Mouse (Mus musculus): ENCODE measurements at regions not wholly inside any gene's neighbourhood (a gene's known extent, or its start where the extent isn't known, plus 50 kb on each side); places are given as distances from the start of the nearest gene placed in this dataset.

DNA sequence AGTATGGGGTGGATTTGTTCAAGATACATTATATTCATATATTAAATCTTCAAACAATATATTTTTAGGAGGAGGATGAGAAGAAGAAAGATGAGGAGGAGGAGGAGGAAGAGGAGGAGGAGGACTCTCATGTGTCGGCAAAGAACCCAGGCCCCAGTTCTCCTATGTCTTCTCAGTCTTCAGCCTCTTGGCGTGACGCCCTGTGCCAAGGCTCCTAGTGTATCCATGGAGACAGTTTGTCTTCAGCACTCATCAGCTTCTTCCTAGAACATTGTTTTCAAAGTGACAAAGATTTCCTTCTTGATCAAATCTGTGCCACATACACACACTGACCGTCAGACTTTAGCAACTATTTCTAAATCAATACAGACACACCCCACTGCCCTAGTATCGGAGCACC lies 156.4 kb upstream of the Tox3 start:
- DNase-seq (ENCODE audit: low read depth, low spot score): no peak

DNA sequence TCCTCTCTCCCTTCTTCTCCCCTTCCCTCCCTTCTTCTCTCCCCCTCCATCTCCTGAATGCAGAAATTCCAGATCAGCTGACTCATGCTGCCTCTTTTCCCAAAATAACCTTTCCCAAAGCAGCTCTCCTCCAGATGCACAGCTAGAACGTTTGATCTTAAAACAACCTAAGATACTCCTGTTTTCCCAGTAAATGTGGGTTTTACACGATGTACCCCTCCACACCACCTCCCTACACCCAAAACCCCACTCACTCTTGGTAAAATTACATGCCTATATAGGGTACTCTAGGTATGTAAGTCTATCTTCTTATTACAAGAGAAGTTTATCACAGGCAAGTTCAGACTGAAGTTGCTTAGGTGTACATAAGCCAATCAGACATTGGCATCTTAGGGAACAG lies 155.2 kb upstream of the Tox3 start:
- DNase-seq (ENCODE audit: low read depth, low spot score): no peak

DNA sequence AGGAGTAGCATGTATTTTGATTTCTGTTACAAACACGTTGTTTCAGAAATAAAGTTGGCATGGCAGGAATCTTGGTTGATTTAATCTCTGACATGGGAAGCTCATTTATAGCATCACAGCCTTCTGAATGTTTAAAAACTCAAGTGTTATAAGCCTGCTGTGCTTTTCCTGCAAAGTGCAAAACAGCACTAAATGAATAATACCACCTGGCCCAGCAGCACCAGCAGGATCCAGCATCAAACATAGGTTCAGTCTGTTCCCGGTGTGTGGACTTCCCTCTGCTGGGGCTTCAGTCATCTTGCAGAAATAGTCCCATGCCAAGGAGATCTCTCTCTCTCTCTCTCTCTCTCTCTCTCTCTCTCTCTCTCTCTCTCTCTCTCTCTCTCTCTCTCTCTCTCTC lies 154.7 kb upstream of the Tox3 start:
- no peak for DNase-seq (ENCODE audit: low read depth, low spot score)

DNA sequence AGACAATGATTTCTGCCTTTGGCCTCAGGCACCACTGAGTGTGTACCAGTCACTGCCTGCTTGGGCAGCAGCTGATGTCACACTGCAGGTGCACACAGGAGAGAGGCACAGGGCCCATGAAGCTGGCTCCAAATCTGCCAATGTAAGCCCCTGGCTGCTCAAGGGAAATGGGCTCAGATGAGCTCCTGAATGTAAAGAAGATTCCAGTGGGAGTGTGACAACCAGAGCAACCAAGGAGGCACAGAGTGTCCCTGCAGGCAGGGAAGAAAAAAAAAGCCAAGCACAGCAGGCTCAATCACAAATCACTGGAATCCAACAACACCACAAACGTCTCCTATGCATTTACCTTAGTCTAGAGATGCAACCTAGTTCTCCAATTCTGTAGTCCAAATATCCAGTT lies 151.2 kb upstream of the Tox3 start:
- no peak for DNase-seq (ENCODE audit: low read depth, low spot score)

DNA sequence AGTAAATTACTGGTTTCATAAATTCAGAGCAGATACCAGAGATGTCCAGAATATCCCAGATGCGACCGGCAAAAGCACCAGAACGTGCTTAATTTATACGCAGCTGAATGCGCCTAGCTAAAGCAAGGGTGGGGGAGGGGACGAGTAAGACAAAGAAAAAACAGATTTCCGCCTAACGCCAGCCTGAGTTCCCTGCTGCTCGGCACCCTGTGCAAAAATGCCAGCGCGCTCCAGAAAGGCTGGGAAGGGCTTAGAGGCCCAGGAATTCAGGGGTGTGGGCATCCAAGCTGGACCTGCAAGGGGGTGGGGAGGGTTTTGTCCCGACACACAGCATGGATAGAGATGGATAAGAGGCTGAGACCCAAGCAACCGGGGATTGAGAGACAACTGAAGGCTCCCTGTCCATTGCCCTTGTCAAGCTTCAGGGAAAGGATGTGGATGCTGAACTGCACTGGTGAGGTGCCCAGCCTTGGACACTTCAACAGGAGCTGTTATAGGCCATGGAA lies 148.6 kb upstream of the Tox3 start:
- DNase-seq (ENCODE audit: low read depth, low spot score): peak; percentile 66

DNA sequence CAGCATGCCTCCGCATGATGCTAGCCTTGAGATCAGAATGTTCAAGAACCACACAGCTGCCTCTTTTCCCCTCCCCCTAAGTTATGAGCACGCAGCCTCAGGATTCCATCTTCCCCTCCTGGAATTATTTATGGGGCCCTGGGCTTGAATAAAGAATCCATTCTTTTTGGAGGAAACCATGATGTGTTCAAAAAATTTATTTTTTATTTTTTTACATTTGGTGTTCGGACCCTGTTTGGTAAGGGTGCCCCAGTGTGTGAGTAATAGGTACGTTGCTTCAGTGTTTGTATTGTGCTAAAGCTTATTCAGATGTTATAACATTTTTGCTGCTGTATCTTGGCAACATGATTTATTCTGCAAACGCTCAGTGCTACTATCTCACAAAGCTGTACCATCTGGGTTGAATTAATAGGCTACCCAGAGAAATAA lies 147.8 kb upstream of the Tox3 start:
- peak; percentile 27 for DNase-seq (ENCODE audit: low read depth, low spot score)

DNA sequence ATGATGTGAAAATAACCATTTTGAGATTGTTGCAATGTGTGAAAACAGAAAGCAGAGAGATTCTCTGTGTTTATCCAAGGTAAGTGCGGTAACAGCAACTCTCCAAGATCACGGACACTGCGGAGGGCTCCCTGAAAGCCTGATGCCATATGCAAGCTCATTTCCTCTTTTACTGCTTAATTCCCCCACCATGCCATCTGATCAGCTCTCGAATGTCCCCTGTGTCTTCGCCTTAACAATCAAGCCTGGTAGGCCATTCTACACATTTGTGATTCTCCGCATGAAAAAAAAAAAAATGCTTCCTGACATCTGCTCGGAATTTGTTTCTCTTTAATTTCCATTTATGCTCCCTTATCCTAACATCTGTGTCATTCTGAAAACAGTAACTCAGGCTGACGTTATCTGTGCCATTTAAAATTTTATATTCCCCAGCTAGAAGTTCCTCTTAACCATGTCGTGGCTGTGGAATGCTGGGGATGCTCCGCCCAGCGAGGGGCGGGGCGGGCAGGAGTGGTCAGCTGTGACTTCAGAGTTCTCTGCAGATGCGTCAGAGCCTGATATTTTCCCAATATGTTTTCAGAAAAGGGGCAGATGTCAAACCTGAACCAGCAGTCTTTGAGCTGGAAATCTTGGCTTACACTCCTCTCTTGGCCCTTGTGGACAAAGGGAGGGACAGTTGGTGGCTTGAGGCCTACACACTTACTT lies 144.5 kb upstream of the Tox3 start:
- DNase-seq (ENCODE audit: low read depth, low spot score): no peak

DNA sequence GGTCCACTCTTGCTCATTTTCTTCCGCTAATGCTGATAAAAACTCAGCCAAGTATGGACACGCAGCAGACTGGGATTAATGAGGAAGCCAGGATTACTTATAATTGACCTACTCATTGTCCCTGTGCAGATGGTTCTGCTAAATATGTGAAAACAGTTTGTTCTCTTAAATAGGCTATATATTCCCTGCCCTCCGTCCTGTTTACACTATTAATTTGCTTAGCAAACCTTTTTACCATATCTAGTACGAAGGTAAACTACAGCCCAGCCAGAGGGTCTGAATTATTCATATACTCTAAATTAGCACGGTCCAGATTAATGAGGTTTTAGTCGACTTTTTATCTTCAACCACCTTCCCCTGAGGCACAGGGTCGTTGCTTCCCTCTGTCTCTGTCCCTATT lies 143.5 kb upstream of the Tox3 start:
- DNase-seq (ENCODE audit: low read depth, low spot score): no peak

DNA sequence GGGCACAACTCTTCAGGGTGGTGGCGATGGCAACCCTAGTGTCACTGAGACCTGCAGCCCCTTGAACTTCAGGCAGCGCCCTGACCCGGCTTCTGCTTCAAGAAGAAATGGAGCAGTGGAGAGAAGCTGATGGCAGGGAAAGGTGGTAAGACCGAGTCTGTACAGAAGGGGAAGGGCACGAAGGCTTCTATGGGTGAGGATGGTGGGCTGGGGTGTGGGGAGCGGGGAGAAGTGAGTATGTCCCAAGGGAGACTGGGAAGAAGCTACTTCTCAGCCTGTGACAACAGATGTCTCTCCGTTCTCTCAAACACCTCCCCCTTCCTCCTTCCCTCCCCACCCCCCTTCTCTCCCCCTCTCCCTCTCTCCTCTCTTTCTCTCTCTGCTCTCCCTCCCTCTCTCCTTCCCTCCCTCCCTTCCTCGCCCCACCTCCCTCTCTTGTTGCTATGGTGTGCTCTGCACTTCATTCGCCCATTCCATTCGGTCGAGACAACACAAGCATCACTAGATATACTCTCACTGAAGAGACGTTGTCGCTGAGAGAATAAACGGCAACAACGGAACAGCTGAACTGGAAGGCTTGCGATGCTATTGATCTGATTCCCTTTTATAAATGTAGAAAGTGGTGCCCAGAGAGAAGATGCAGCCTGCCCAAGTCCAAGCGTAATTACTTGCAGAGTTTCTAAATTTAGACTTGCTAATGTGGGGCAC lies 142.7 kb upstream of the Tox3 start:
- no peak for DNase-seq (ENCODE audit: low read depth, low spot score)

DNA sequence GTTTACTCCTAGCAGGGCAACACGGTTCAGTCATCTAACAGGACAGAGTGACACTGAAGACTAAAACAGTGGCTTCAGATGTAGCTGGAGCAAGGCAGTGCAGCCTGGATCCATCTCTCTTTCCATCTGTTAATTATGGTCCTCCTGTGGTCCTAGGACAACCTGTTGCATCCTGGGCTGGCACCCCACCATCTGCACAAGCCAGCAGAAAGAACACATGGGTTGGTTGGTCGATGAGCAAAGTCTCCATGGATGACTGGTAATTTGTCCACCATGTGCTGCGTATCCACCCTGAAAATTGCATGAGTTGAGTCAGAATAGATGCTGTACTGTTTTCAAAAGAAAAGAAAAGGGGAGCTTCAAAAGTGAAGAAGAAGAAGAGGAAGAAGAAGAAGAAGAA lies 138.4 kb upstream of the Tox3 start:
- no peak for DNase-seq (ENCODE audit: low read depth, low spot score)

DNA sequence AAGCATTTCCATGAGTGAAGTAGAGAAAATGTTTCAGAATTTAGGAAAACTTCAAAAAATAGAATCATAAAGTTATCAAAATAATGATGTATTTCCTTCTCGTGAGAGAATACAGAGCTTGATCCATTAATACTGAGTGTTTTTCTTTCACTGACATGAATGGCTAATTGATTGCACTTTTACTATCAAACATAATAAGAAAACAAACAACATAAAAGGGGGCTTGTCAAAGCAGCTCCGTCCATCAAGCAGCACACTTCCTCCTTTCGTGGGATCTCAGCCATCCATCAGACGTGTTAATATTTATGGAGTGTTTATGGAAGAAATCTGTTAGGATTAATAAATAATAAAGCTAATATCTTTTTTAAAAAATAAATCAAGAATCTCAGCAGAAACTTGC lies 130.0 kb upstream of the Tox3 start:
- no peak for DNase-seq (ENCODE audit: low read depth, low spot score)

DNA sequence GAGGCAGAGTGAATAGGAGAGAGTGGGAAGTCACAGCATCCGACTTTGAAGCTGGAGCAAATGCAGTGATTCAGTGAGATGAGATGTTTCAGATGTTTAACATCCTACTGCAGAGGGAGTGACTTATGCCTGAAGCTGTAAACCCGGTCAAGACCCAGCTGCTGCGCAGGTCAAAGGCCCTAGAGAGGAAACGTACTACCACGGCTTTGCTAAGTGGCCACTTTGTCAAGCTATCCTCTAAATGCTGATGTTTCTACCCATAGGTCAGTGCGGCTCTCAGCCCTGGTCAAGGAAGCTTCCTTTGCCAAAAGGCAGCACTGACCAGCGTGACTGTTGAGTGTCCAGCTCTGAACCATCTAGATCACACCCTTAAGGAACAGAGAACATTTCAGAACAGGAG lies 125.9 kb upstream of the Tox3 start:
- DNase-seq (ENCODE audit: low read depth, low spot score): no peak

DNA sequence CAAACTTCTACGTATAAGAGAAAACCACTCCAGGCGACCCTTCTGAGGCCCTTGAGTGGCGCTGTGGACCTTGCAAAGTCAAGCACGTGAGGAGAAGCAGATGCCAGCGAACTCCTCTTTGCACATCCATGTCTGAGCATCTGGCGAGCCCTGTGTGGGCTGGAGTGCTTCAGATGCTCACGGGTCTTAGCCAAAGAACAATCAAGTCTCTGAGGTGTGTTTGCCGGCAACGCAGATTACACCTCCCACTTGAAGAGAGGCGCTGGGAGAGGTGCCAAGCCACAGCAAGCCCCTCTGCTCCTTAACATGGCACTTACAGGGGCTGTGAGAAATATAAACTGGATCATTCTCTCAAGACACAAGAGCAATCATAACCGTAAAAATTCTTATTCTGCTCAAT lies 122.7 kb upstream of the Tox3 start:
- DNase-seq (ENCODE audit: low read depth, low spot score): no peak

DNA sequence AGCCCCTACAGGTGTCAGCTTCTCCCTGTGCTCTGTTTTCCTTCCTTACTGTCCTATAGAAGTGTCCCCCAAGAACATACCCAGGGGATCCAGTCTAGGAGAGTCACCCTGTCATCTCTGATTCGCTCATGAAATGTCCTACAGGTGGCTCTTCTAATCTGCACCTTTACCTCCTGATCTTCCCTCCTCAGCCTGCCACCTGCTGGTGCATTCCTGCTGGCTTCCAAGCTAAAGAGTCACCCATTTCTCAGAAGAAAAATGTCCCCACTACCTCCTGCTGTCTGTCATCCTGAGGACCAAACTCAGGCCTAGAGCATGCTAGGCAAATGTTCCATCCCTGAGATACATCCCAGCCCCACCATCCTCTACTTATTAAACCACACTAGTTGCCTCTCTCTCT lies 115.6 kb upstream of the Tox3 start:
- DNase-seq (ENCODE audit: low read depth, low spot score): no peak

DNA sequence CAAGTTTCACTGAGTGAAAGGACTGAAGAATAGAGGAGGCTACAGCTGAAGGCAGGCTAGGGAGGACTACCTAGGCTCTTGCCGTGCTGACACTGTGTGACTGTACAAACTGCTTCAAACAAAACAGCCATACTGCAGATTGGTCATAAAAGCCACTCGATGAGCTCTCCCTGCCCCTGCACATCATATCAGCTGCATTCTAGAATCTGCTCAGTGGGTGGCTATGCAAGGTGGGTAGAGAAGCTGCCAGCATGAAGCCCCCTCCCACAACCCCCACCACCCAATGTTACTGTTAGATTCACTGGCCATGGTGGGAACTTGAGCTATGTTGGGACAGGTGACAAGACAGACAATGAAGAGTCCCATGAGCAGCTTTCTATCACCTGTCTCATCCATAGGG lies 107.2 kb upstream of the Tox3 start:
- no peak for DNase-seq (ENCODE audit: low read depth, low spot score)

DNA sequence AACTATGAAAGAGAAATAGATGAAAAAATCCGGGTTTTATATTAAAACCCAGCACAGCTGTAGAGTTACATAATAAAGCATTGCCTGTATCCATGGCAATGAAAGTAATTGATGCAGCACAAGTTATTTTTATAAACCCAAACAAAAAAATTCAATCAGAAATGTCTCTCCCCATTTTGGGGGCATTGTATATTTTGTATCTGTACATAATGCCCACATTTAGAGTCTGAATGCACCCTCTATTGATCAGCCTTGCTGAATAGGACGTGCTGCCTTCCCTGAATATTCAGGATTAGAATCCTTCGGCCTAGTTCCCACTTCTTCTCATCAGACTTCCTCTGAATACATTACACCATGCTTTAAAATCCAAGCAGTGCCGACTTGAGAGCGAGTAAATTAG lies 106.0 kb upstream of the Tox3 start:
- no peak for DNase-seq (ENCODE audit: low read depth, low spot score)

DNA sequence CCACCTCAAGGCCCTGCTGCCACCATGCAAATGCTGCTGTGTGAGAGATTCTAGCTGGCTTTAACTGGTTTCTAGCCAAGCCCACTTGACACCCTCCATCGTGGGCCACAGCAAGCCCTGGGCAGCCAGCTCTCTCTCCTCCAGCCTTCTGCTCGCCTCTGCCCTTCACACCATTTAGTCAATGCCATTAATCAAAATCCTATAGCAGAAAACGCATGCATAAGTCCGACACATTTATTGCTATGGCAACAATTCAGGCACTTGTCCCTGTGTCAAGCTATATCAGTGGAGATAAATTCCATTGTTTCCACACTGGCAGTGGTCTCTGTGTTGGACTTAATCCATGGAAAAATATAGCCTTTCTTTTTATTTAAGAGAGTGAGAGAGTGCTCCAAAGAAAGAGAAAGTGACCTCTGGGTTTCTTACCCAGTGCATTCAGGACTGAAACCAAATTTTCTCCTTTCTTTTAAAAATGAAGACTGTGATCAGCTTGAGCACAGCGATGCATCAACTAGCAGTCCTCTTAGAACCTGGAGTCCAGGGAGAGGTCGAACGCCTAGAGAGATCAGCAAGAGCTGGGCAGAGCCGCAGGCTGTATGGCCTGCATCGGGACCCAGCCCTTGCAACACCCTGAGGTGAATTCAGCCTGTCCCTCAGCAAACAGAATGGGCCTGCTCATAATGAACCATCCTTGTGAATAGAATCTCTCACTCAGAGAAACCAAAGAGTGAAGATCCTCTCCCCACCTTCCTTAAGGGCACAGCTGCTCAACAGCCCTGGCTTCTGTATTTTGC lies 93.1 kb upstream of the Tox3 start:
- peak; percentile 14 for DNase-seq (ENCODE audit: low read depth, low spot score)

DNA sequence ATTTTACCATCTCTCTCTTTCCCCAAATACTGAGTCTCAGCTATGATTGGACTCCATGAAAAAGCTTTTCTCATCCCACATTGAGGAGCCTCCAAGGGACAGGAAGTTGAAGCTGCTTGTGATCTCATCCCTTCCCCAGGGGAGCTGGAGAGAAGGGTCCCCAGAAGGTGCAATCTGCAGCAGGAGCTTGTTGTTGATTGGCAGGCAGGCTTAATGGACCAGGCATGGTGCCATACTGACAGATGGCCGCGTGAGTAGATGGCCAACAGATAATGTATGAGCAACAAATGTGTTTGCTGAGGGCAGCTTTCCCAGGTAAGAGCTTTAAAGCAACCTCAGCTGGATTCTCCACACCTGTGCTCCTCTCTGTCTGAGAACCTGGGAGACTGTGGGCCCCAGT lies 65.9 kb upstream of the Tox3 start:
- DNase-seq (ENCODE audit: low read depth, low spot score): no peak
